Mouse (Mus musculus): ENCODE data around the gene Vamp8.

The Vamp8 gene

GRCm38 (mm10) chr6:72401875-72402274 is 11.4 kb upstream of the Vamp8 start:
- DNase-seq: peak; percentile 72

- no peak for DNase-seq
Observed at GRCm38 (mm10) chr6:72399967-72400366, 9.5 kb upstream of the Vamp8 start.

- DNase-seq: no peak
Observed at GRCm38 (mm10) chr6:72396837-72397251, 6.3 kb upstream of the Vamp8 start.

GRCm38 (mm10) chr6:72392341-72392740 is 1.8 kb upstream of the Vamp8 start:
- DNase-seq: no peak

GRCm38 (mm10) chr6:72390795-72391521 is 455 bp upstream of the Vamp8 start:
- DNase-seq: no peak

GRCm38 (mm10) chr6:72389471-72389940 is 997 bp downstream of the Vamp8 start:
- DNase-seq: no peak

GRCm38 (mm10) chr6:72388791-72389329 is 1.6 kb downstream of the Vamp8 start:
- no peak for DNase-seq

GRCm38 (mm10) chr6:72388266-72388665 is 2.2 kb downstream of the Vamp8 start:
- DNase-seq: no peak

GRCm38 (mm10) chr6:72387816-72388215 is 2.7 kb downstream of the Vamp8 start:
- DNase-seq: no peak

- no peak for DNase-seq
Observed at GRCm38 (mm10) chr6:72386561-72386960, 3.9 kb downstream of the Vamp8 start.

- no peak for DNase-seq
Observed at GRCm38 (mm10) chr6:72385258-72385657, 5.2 kb downstream of the Vamp8 start.

GRCm38 (mm10) chr6:72383952-72384351 is 6.6 kb downstream of the Vamp8 start:
- DNase-seq: no peak

- DNase-seq: no peak
Observed at GRCm38 (mm10) chr6:72383142-72383820, 7.2 kb downstream of the Vamp8 start.

- no peak for DNase-seq
Observed at GRCm38 (mm10) chr6:72382494-72382893, 8.0 kb downstream of the Vamp8 start.

GRCm38 (mm10) chr6:72380131-72380770 is 10.3 kb downstream of the Vamp8 start, which contains the start of gene Vamp5:
Vamp5 (minus strand) TSS chr6:72380468.
- DNase-seq: no peak

GRCm38 (mm10) chr6:72379377-72380130 is 10.9 kb downstream of the Vamp8 start:
- DNase-seq: no peak

- DNase-seq: no peak
Observed at GRCm38 (mm10) chr6:72378510-72379234, 11.8 kb downstream of the Vamp8 start.

- no peak for DNase-seq
Observed at GRCm38 (mm10) chr6:72374820-72375563, 15.5 kb downstream of the Vamp8 start.

- no peak for DNase-seq
Observed at GRCm38 (mm10) chr6:72374206-72374605, 16.3 kb downstream of the Vamp8 start.

GRCm38 (mm10) chr6:72373184-72373583 is 17.3 kb downstream of the Vamp8 start:
- no peak for DNase-seq

GRCm38 (mm10) chr6:72371571-72371970 is 18.9 kb downstream of the Vamp8 start:
- no peak for DNase-seq

Data from cerebellum, adult 8-10 months (tissue).